Mouse (Mus musculus) liver, postnatal 0 days (tissue): Measurements from ENCODE around the gene Polr1d.

Experiments
- CTCF ChIP-seq: sonication (generic); IDR thresholded peaks from 2 replicates; pipeline ENCODE4 v1.5.1; 2016; ENCODE audit warnings: antibody characterized with exemption, low read depth
- EP300 ChIP-seq: IDR thresholded peaks from 2 replicates; pipeline ENCODE4 v1.6.1; 2016; ENCODE audit warnings: antibody characterized with exemption, low read depth, mild to moderate bottlenecking

GRCm38 (mm10) chr5:147107276-147107675, 30.4 kb downstream of the Polr1d start:
- no peak for TF ChIP-seq CTCF
- no peak for TF ChIP-seq EP300
